Mouse (Mus musculus) G1E (cell line): ENCODE data around the gene Cdipt.

Experiments
- CTCF ChIP-seq: IDR thresholded peaks from 2 replicates; pipeline ENCODE4 v1.5.1; 2012; ENCODE audit warnings: low read depth, low read length, inconsistent platforms, mixed read lengths
- GATA1 ChIP-seq: IDR thresholded peaks from 2 replicates; pipeline ENCODE4 v1.6.1; 2012; ENCODE audit warnings: borderline replicate concordance, low read length, inconsistent platforms, mixed read lengths
- GATA2 ChIP-seq: IDR thresholded peaks from 2 replicates; pipeline ENCODE4 v1.6.1; 2012; ENCODE audit warnings: low read depth, low read length, inconsistent platforms, borderline replicate concordance
- POLR2AphosphoS5 ChIP-seq: IDR thresholded peaks from 2 replicates; pipeline ENCODE4 v1.6.1; 2012; ENCODE audit warnings: low read depth, low read length, inconsistent platforms; ENCODE audit not compliant: insufficient replicate concordance
- TAL1 ChIP-seq: conservative IDR thresholded peaks from 2 replicates; pipeline ENCODE4 v1.6.1; 2012; ENCODE audit warnings: low read depth, low read length, inconsistent platforms, mixed read lengths

- TF ChIP-seq CTCF (no peak), POLR2AphosphoS5 (no peak), TAL1 (no peak), GATA1 (no peak), GATA2 (no peak)
Measured at GRCm38 (mm10) chr7:126941171-126941570, 34.5 kb upstream of the Cdipt start.
